Mouse (Mus musculus) G1E (cell line): ENCODE results near the gene Ephb1.

Source experiments
- CTCF ChIP-seq: IDR thresholded peaks from 2 replicates; pipeline ENCODE4 v1.5.1; 2012; ENCODE audit warnings: low read depth, low read length, inconsistent platforms, mixed read lengths
- GATA1 ChIP-seq: IDR thresholded peaks from 2 replicates; pipeline ENCODE4 v1.6.1; 2012; ENCODE audit warnings: borderline replicate concordance, low read length, inconsistent platforms, mixed read lengths
- POLR2AphosphoS5 ChIP-seq: IDR thresholded peaks from 2 replicates; pipeline ENCODE4 v1.6.1; 2012; ENCODE audit warnings: low read depth, low read length, inconsistent platforms; ENCODE audit not compliant: insufficient replicate concordance

DNA sequence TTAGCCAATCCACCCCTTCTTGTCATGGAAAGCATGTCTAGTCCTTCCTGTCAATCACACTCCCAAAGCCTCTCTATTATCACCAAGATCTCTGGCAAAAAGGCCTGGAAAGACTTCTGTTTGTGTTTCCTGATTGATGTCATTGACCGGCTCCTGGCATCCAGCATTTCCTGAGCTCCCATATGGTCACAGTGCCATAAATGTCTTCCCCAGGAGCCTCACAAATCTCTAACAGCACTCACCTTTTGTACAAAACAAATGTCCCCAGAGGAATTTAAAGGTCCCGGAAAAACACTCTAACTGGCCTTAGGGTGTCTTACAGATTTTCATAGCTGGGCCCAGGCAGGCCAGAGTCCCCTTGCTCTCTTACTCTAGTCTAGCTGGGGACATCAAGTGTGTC lies 112.9 kb downstream of the Ephb1 start:
- TF ChIP-seq CTCF (no peak), GATA1 (no peak), POLR2AphosphoS5 (no peak)
